Mouse (Mus musculus) heart, embryonic 13.5 days (tissue): ENCODE results near the gene Cd300e. TPM values are rescaled to one million over a fixed set of nuclear protein-coding genes. Genes with fewer than 3 reads are reported as not detected.
"Not testable (repeated sequence)": the region's sequence is repeated elsewhere in the genome, so short reads cannot be mapped to it uniquely, and the experiment has no call there.

Source experiments
- ATAC-seq: fragments of 200-750 bp; cut with Nextera tagmentation; 2 replicates; pipeline ENCODE4 v1.8.0; 2017; ENCODE audit warnings: moderate TSS enrichment; ENCODE audit not compliant: insufficient number of reproducible peaks, low FRiP score, low TSS enrichment; ENCODE audit errors: extremely low read depth
- H3K27ac ChIP-seq: fragments of 300-500 bp; sonication (generic); replicated peaks from 2 replicates; pipeline ENCODE4 v1.5.1; 2015; ENCODE audit warnings: moderate library complexity, mild to moderate bottlenecking, inconsistent platforms
- H3K27me3 ChIP-seq: fragments of 300-500 bp; sonication (generic); replicated peaks from 2 replicates; pipeline ENCODE4 v1.6.1; 2015; ENCODE audit warnings: mild to moderate bottlenecking, inconsistent platforms
- H3K36me3 ChIP-seq: fragments of 300-500 bp; sonication (generic); 2 replicates; pipeline ENCODE4 v1.6.1; 2015; ENCODE audit warnings: mild to moderate bottlenecking, inconsistent platforms
- H3K4me1 ChIP-seq: fragments of 300-500 bp; sonication (generic); 2 replicates; pipeline ENCODE4 v1.6.1; 2015; ENCODE audit warnings: inconsistent platforms
- H3K4me2 ChIP-seq: fragments of 300-500 bp; sonication (generic); 2 replicates; pipeline ENCODE4 v1.6.1; 2015; ENCODE audit warnings: inconsistent platforms, mild to moderate bottlenecking, moderate library complexity
- H3K4me3 ChIP-seq: fragments of 300-500 bp; sonication (generic); 2 replicates; pipeline ENCODE4 v1.5.1; 2015; ENCODE audit warnings: moderate library complexity, mild to moderate bottlenecking, inconsistent platforms
- H3K9ac ChIP-seq: fragments of 300-500 bp; sonication (generic); 2 replicates; pipeline ENCODE4 v1.6.1; 2015; ENCODE audit warnings: inconsistent platforms, mild to moderate bottlenecking, moderate library complexity
- H3K9me3 ChIP-seq: fragments of 300-500 bp; sonication (generic); 2 replicates; pipeline ENCODE4 v1.6.1; 2016; ENCODE audit warnings: inconsistent platforms
- WGBS: fragments of 180-500 bp; shearing (Covaris S2); methylation state at CpG from one replicate; pipeline ENCODE4 v1.1.7; 2015; ENCODE audit warnings: mixed read lengths; 5-methylcytosine and 5-hydroxymethylcytosine counted together
- polyA plus RNA-seq: library from polyadenylated mRNA; unstranded; fragments of >200 nt; fragmentation: Nextera tagmentation; extraction: Ambion mirVana; gene quantifications from 2 replicates; pipeline ENCODE4 v1.2.1, GENCODE M21; 2015

Cd300e gene
- polyA plus RNA-seq, 1 experiment from 2014 or later: not detected

DNA sequence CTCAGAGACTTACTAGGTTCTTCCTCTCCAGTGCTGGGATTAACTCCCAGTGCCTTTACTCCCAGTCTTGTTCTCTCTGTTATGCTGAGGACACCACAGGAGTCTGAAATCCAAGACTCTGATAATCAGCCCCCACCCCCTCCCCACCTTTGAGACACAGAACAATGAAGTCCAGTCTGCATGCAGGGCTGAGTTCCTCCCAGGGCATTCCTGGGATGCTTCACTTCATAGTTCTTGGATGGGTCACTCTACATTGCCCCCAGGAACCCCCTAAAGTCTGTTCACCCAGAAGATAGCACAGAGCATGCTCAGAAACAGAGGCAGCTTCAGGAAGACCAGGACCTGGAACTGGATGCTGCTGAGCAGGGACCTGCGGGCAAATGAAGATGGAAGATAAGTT, 9.0 kb downstream of the Cd300e start:
- H3K36me3 ChIP-seq: no peaks in the 10 kb centered on the region
- no peaks in the 10 kb centered on the region for H3K4me1 ChIP-seq
- H3K27me3 ChIP-seq: no peaks in the 10 kb centered on the region; the same call in 1 of the 2 replicates
- no peak overlapping the region for H3K4me2 ChIP-seq
- no peak overlapping the region for H3K27ac ChIP-seq
- WGBS: 64% methylated on average over 1 of the region's 1 CpGs
- H3K9ac ChIP-seq: no peak overlapping the region
- no peak overlapping the region for H3K4me3 ChIP-seq
- ATAC-seq: no peak
- H3K9me3 ChIP-seq: no peaks in the 10 kb centered on the region

DNA sequence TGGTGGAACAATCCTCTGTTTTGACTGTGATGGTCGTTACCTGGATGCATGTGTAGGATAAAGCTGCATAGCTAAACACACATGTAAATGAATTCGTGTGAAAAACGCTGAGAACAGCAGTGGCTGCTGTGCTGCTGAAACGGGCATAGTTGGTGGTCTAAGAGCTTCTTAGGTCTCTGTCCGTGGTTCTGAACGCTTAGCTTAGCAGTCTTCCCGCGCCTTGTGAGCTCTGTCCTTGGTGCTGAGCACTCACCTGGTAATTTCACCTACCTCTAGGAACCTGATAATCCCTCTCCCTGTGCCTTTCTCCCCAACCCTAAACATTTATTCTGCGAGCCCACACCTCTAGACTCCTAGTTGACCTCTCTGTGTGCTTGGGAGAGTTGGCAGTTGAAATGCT, 9.8 kb downstream of the Cd300e start:
- H3K4me1 ChIP-seq: no peaks in the 10 kb centered on the region
- no peaks in the 10 kb centered on the region for H3K36me3 ChIP-seq
- 4% methylated on average over 9 of the region's 9 CpGs for WGBS
- H3K9me3 ChIP-seq: no peaks in the 10 kb centered on the region
- H3K27ac ChIP-seq: no peak overlapping the region
- no peak overlapping the region for H3K4me3 ChIP-seq
- H3K27me3 ChIP-seq: no peaks in the 10 kb centered on the region; the same call in 1 of the 2 replicates
- H3K9ac ChIP-seq: no peak overlapping the region
- H3K4me2 ChIP-seq: no peak overlapping the region
- no peak for ATAC-seq

GRCm38 (mm10) chr11:115049282-115049895, 12.6 kb downstream of the Cd300e start:
- whole genome bisulfite sequencing: 30% methylated on average over 3 of the region's 3 CpGs
- H3K4me2 ChIP-seq: no peak overlapping the region
- no peaks in the 10 kb centered on the region for H3K36me3 ChIP-seq
- H3K4me3 ChIP-seq: no peak overlapping the region
- H3K27me3 ChIP-seq: no peaks in the 10 kb centered on the region; the same call in 1 of the 2 replicates
- H3K4me1 ChIP-seq: no peaks in the 10 kb centered on the region
- no peak overlapping the region for H3K27ac ChIP-seq
- ATAC-seq: no peak
- no peak overlapping the region for H3K9ac ChIP-seq
- H3K9me3 ChIP-seq: no peaks in the 10 kb centered on the region

- no peaks in the 10 kb centered on the region for H3K9me3 ChIP-seq
- H3K27me3 ChIP-seq: no peaks in the 10 kb centered on the region; the same call in 1 of the 2 replicates
- H3K4me3 ChIP-seq: no peak within 1 kb of the TSS
- H3K9ac ChIP-seq: no peak within 1 kb of the TSS
- no peak within 1 kb of the TSS for H3K4me2 ChIP-seq
- ATAC-seq: no peak
- H3K36me3 ChIP-seq: no peaks in the 10 kb centered on the region
- 64% methylated on average over 2 of the region's 2 CpGs for WGBS
- H3K4me1 ChIP-seq: no peaks in the 10 kb centered on the region
- no peak within 1 kb of the TSS for H3K27ac ChIP-seq
These were observed 13.7 kb downstream of the Cd300e start, which contains the start of gene Cd300ld3 for GRCm38 (mm10) chr11:115048259-115048658. Gene Cd300ld3, minus strand, starts transcription at chr11:115048409.

DNA sequence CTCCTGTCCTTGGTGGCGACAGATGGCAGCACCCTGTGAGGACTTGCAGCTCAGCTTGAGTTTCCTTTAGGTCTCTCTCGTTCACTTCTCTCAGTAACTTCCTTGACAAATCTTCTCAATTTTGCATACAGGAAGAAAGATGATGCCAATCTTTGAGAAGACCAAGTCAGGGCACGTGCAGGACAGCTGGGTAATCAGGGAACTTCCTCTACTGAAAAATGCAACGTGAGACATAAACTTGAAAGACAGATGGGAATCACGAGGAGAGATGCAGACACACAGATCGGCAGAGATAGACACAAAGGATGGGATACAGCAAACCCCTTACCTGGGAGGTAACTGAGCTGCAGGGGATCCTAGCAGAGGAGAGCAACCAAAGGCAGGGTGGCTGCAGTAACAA, 24.3 kb downstream of the Cd300e start, which contains the start of gene Cd300ld5:
Cd300ld5 (minus strand) TSS at position 101 of the 400 bp plus-strand sequence.
- ATAC-seq, H3K4me1 ChIP-seq, H3K4me3 ChIP-seq, H3K9me3 ChIP-seq, H3K4me2 ChIP-seq, H3K27ac ChIP-seq, H3K9ac ChIP-seq, H3K27me3 ChIP-seq, H3K36me3 ChIP-seq: not testable (repeated sequence)
- WGBS: no CpG with 5 or more reads among the region's 6 CpGs

- not testable (repeated sequence) for H3K4me3 ChIP-seq, H3K27me3 ChIP-seq, H3K36me3 ChIP-seq, H3K27ac ChIP-seq, H3K4me1 ChIP-seq, H3K9ac ChIP-seq, ATAC-seq, H3K4me2 ChIP-seq, H3K9me3 ChIP-seq
- WGBS: no CpG with 5 or more reads among the region's 6 CpGs
These were observed 35.1 kb downstream of the Cd300e start, which contains the start of gene Cd300ld4 for GRCm38 (mm10) chr11:115026912-115027311. Gene Cd300ld4, minus strand, starts transcription at chr11:115027012.

GRCm38 (mm10) chr11:115016093-115016492, 45.9 kb downstream of the Cd300e start, which contains the start of gene Cd300ld2:
Gene Cd300ld2, minus strand, starts transcription at chr11:115016193.
- H3K4me2 ChIP-seq, H3K4me1 ChIP-seq, H3K36me3 ChIP-seq, H3K27ac ChIP-seq, H3K9me3 ChIP-seq, ATAC-seq, H3K27me3 ChIP-seq, H3K9ac ChIP-seq, H3K4me3 ChIP-seq: not testable (repeated sequence)
- WGBS: no CpG with 5 or more reads among the region's 7 CpGs

- Histone ChIP-seq H3K27me3 (0 out of 2 replicates have a peak, but pooled peaks cover 4% of the 10 kb centered on the region), H3K4me3 (no peak overlapping the region), H3K9ac (no peak overlapping the region), H3K4me1 (no peaks in the 10 kb centered on the region), H3K4me2 (no peak overlapping the region), H3K36me3 (no peaks in the 10 kb centered on the region), H3K9me3 (no peaks in the 10 kb centered on the region), H3K27ac (no peak overlapping the region)
- WGBS: 71% methylated on average over 5 of the region's 5 CpGs
- ATAC-seq: no peak
These were observed 57.9 kb downstream of the Cd300e start for GRCm38 (mm10) chr11:115004070-115004469.

Other genes with a start within 250 kb of the Cd300e start
- 20.6 and 20.7 TPM in 2 replicates for gene Gprc5c, start 211.0 kb downstream of the Cd300e start, polyA plus RNA-seq
- gene Cd300a, start 172.1 kb downstream of the Cd300e start, polyA plus RNA-seq: 0.82 and 1.4 TPM in 2 replicates
- gene Cd300lb, start 127.8 kb downstream of the Cd300e start, polyA plus RNA-seq: 0.45 and 0.49 TPM in 2 replicates
- gene Cd300c, start 93.0 kb downstream of the Cd300e start, polyA plus RNA-seq: not detected in 2 replicates
- gene Cd300ld, start 72.3 kb downstream of the Cd300e start, polyA plus RNA-seq: 0.05 and 0.40 TPM in 2 replicates
- 1.6 and 1.9 TPM in 2 replicates for gene Cd300c2, start 60.3 kb downstream of the Cd300e start, polyA plus RNA-seq
- gene Cd300ld2, start 46.0 kb downstream of the Cd300e start, polyA plus RNA-seq: not detected in 2 replicates
- gene Cd300ld4, start 35.2 kb downstream of the Cd300e start, polyA plus RNA-seq: not detected in 2 replicates
- gene Cd300ld5, start 24.4 kb downstream of the Cd300e start, polyA plus RNA-seq: not detected in 2 replicates
- not detected in 2 replicates for gene Cd300ld3, start 13.8 kb downstream of the Cd300e start, polyA plus RNA-seq
- gene Rab37, start 29.3 kb upstream of the Cd300e start, polyA plus RNA-seq: 1.2 and 1.7 TPM in 2 replicates
- gene Cd300lf, start 71.8 kb upstream of the Cd300e start, polyA plus RNA-seq: 0.37 and 0.38 TPM in 2 replicates
- 23.1 and 24.4 TPM in 2 replicates for gene Slc9a3r1, start 101.2 kb upstream of the Cd300e start, polyA plus RNA-seq
- 7.1 and 7.7 TPM in 2 replicates for gene Tmem104, start 125.3 kb upstream of the Cd300e start, polyA plus RNA-seq
- gene Nat9, start 125.7 kb upstream of the Cd300e start, polyA plus RNA-seq: 13.8 and 19.0 TPM in 2 replicates
- gene Grin2c, start 205.1 kb upstream of the Cd300e start, polyA plus RNA-seq: 0.04 TPM in 1 of 2 replicates, not detected in the other
- gene Fdxr, start 214.9 kb upstream of the Cd300e start, polyA plus RNA-seq: 9.5 and 11.7 TPM in 2 replicates
- 0.71 and 0.74 TPM in 2 replicates for gene Fads6, start 235.5 kb upstream of the Cd300e start, polyA plus RNA-seq
- gene Otop2, start 245.0 kb upstream of the Cd300e start, polyA plus RNA-seq: not detected in 2 replicates